Mouse (Mus musculus): ENCODE results near the gene Clec4g. TPM values are rescaled to one million over a fixed set of nuclear protein-coding genes. Genes with fewer than 3 reads are reported as not detected.
"Not testable (repeated sequence)": the region's sequence is repeated elsewhere in the genome, so short reads cannot be mapped to it uniquely, and the experiment has no call there.

Gene Clec4g
- not detected in 2 replicates for polyA plus RNA-seq (2016; fragmentation: Nextera tagmentation; extraction: Ambion mirVana)

- Histone ChIP-seq H3K36me3 (no peaks in the 10 kb centered on the region), H3K4me3 (no peak within 1 kb of the TSS), H3K27ac (no peak within 1 kb of the TSS), H3K27me3 (ENCODE audit: low read depth, poor library complexity, severe bottlenecking) (no peaks in the 10 kb centered on the region), H3K4me1 (no peaks in the 10 kb centered on the region), H3K9me3 (replicated peaks) (no peaks in the 10 kb centered on the region)
- 76% methylated on average over 5 of the region's 5 CpGs for WGBS
- DNase-seq (ENCODE audit: low spot score): no peak
Observed at GRCm38 (mm10) chr8:3720551-3720950, at the start of gene Clec4g. Clec4g (minus strand) TSS chr8:3720651.

- DNase-seq (ENCODE audit: low spot score); H3K27ac ChIP-seq; H3K36me3 ChIP-seq; H3K4me3 ChIP-seq; H3K9me3 ChIP-seq (replicated peaks); H3K4me1 ChIP-seq; H3K27me3 ChIP-seq (ENCODE audit: low read depth, poor library complexity, severe bottlenecking): not testable (repeated sequence)
- WGBS: 90% methylated on average over 5 of the region's 5 CpGs
Observed at GRCm38 (mm10) chr8:3768641-3769040, 48.2 kb upstream of the Clec4g start.

- 72% methylated on average over 18 of the region's 18 CpGs for WGBS
- Histone ChIP-seq H3K36me3 (no peaks in the 10 kb centered on the region), H3K4me1 (no peaks in the 10 kb centered on the region), H3K27ac (no peak overlapping the region), H3K27me3 (ENCODE audit: low read depth, poor library complexity, severe bottlenecking) (no peaks in the 10 kb centered on the region), H3K9me3 (replicated peaks) (no peaks in the 10 kb centered on the region; the same call in 1 of the 2 replicates), H3K4me3 (no peak overlapping the region)
- peak; percentile 100 for DNase-seq (ENCODE audit: low spot score)
Observed at GRCm38 (mm10) chr8:3754261-3754850, 33.9 kb upstream of the Clec4g start.

- H3K27ac ChIP-seq: no peak within 1 kb of the TSS
- H3K36me3 ChIP-seq: no peaks in the 10 kb centered on the region
- no peaks in the 10 kb centered on the region for H3K4me1 ChIP-seq
- H3K4me3 ChIP-seq: no peak within 1 kb of the TSS
- WGBS: 90% methylated on average over 4 of the region's 4 CpGs
- no peak for DNase-seq (ENCODE audit: low spot score)
- H3K27me3 ChIP-seq (ENCODE audit: low read depth, poor library complexity, severe bottlenecking): no peaks in the 10 kb centered on the region
- no peaks in the 10 kb centered on the region for H3K9me3 ChIP-seq (replicated peaks)
Observed at GRCm38 (mm10) chr8:3748761-3749160, 28.3 kb upstream of the Clec4g start, which contains the start of gene Cd209a. Cd209a (minus strand) TSS chr8:3748984.

DNA sequence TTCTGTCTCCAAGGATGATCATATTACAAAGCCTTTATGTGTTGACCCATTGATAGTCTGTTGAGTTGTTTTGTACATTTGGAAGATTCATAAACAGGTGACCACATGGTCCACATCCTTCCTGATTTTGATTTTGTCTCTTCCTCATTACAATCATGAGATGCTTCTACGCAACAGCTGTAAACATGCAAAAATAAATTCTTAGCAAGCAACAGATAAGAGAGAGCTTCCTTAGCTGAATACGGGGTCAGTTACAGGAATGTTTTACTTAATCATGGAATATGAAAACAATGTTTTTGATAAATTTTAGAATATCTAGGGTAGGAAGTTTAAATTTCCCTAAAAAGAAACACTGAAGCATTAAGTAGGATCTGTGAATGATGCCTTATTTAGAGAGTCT, 16.5 kb upstream of the Clec4g start:
- H3K27ac ChIP-seq: no peak overlapping the region
- no peaks in the 10 kb centered on the region for H3K9me3 ChIP-seq (replicated peaks)
- no peaks in the 10 kb centered on the region for H3K27me3 ChIP-seq (ENCODE audit: low read depth, poor library complexity, severe bottlenecking)
- WGBS: 88% methylated on average over 2 of the region's 2 CpGs
- H3K36me3 ChIP-seq: no peaks in the 10 kb centered on the region
- H3K4me1 ChIP-seq: no peaks in the 10 kb centered on the region
- H3K4me3 ChIP-seq: no peak overlapping the region
- no peak for DNase-seq (ENCODE audit: low spot score)

GRCm38 (mm10) chr8:3735599-3735998, 15.1 kb upstream of the Clec4g start:
- DNase-seq (ENCODE audit: low spot score): no peak
- Histone ChIP-seq H3K4me1 (no peaks in the 10 kb centered on the region), H3K9me3 (replicated peaks) (no peaks in the 10 kb centered on the region), H3K27me3 (ENCODE audit: low read depth, poor library complexity, severe bottlenecking) (no peaks in the 10 kb centered on the region), H3K4me3 (no peak overlapping the region), H3K36me3 (no peaks in the 10 kb centered on the region), H3K27ac (no peak overlapping the region)
- 88% methylated on average over 2 of the region's 2 CpGs for WGBS

DNA sequence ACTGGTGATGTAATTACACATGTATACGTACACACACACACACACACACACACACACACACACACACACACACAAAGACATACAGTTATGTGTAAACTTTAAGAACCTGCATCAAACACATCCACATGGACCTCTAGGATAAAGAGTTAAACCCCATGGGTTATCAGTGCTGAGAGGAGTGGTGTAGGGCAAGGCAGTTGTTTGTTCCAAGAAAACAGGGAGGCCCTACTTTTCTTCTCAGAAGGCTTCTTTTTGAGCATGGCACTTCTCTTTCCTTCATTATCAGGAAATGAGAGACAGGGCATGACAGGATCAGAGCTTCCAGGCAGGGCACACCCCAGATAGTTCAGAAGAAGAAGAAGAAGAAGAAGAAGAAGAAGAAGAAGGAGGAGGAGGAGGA, 13.6 kb upstream of the Clec4g start:
- 47% methylated on average over 1 of the region's 1 CpGs for WGBS
- no peak overlapping the region for H3K4me3 ChIP-seq
- no peak overlapping the region for H3K27ac ChIP-seq
- H3K9me3 ChIP-seq (replicated peaks): no peaks in the 10 kb centered on the region
- no peaks in the 10 kb centered on the region for H3K36me3 ChIP-seq
- H3K27me3 ChIP-seq (ENCODE audit: low read depth, poor library complexity, severe bottlenecking): no peaks in the 10 kb centered on the region
- no peak for DNase-seq (ENCODE audit: low spot score)
- H3K4me1 ChIP-seq: no peaks in the 10 kb centered on the region

- 62% methylated on average over 1 of the region's 1 CpGs for WGBS
- Histone ChIP-seq H3K27ac (no peak overlapping the region), H3K4me1 (no peaks in the 10 kb centered on the region), H3K4me3 (no peak overlapping the region), H3K27me3 (ENCODE audit: low read depth, poor library complexity, severe bottlenecking) (no peaks in the 10 kb centered on the region), H3K9me3 (replicated peaks) (no peaks in the 10 kb centered on the region), H3K36me3 (no peaks in the 10 kb centered on the region)
- DNase-seq (ENCODE audit: low spot score): no peak
Observed at GRCm38 (mm10) chr8:3721041-3721440, 590 bp upstream of the Clec4g start.

DNA sequence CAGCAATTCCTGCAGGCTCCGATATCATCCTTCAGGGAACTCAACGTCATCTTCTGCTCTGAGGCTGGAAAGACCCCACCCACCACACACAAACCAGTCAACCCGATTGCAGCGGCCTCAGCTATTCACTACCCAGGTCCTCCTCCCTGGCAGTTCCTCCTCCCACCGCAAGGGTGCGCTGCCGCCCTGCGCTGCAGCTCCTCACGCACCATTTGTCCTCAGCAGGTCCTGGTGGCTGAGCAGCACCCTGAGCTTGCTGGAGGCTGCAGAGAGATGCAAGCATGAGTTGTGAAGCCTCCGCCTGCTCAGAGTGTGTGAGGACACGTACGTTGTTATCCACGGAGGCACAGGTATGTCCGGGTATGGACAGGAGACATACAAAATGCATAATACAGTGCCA, 1.9 kb downstream of the Clec4g start:
- Histone ChIP-seq H3K4me3 (no peak overlapping the region), H3K27me3 (ENCODE audit: low read depth, poor library complexity, severe bottlenecking) (no peaks in the 10 kb centered on the region), H3K36me3 (no peaks in the 10 kb centered on the region), H3K4me1 (no peaks in the 10 kb centered on the region), H3K9me3 (replicated peaks) (no peaks in the 10 kb centered on the region), H3K27ac (no peak overlapping the region)
- 16% methylated on average over 14 of the region's 14 CpGs for WGBS
- peak; percentile 77 for DNase-seq (ENCODE audit: low spot score)

GRCm38 (mm10) chr8:3717321-3717954, 3.0 kb downstream of the Clec4g start:
- no peaks in the 10 kb centered on the region for H3K36me3 ChIP-seq
- no peak overlapping the region for H3K27ac ChIP-seq
- no peaks in the 10 kb centered on the region for H3K9me3 ChIP-seq (replicated peaks)
- no peak overlapping the region for H3K4me3 ChIP-seq
- H3K27me3 ChIP-seq (ENCODE audit: low read depth, poor library complexity, severe bottlenecking): no peaks in the 10 kb centered on the region
- no peak for DNase-seq (ENCODE audit: low spot score)
- H3K4me1 ChIP-seq: no peaks in the 10 kb centered on the region
- WGBS: 85% methylated on average over 12 of the region's 12 CpGs

DNA sequence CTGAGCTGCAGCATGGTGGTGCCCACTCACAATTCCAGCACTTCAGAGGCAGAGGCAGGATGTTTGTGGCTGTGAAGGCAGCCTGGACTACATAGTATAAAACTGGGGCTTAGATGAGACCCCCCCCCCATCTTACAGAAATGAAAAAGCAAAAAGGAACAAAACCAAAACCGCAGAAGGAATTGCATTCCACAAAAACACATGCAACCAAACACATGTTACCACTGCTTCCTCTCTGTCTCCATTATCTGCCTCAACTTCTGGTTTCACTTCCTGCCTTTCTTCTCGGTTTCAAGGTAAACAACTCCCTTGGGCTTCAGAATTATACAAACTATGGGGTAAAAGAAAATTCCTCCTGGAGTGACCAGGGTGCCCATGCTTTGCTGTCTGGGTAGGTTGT, 8.8 kb downstream of the Clec4g start:
- WGBS: 63% methylated on average over 2 of the region's 2 CpGs
- no peak overlapping the region for H3K27ac ChIP-seq
- no peak for DNase-seq (ENCODE audit: low spot score)
- no peaks in the 10 kb centered on the region for H3K9me3 ChIP-seq (replicated peaks)
- no peaks in the 10 kb centered on the region for H3K27me3 ChIP-seq (ENCODE audit: low read depth, poor library complexity, severe bottlenecking)
- no peaks in the 10 kb centered on the region for H3K36me3 ChIP-seq
- no peak overlapping the region for H3K4me3 ChIP-seq
- no peaks in the 10 kb centered on the region for H3K4me1 ChIP-seq

- no peak for DNase-seq (ENCODE audit: low spot score)
- Histone ChIP-seq H3K27ac (no peak overlapping the region), H3K4me1 (no peaks in the 10 kb centered on the region), H3K27me3 (ENCODE audit: low read depth, poor library complexity, severe bottlenecking) (no peaks in the 10 kb centered on the region), H3K9me3 (replicated peaks) (no peaks in the 10 kb centered on the region), H3K36me3 (no peaks in the 10 kb centered on the region), H3K4me3 (no peak overlapping the region)
- 89% methylated on average over 3 of the region's 3 CpGs for WGBS
Observed at GRCm38 (mm10) chr8:3710312-3710711, 10.1 kb downstream of the Clec4g start.

GRCm38 (mm10) chr8:3707611-3708010, 12.8 kb downstream of the Clec4g start:
- 71% methylated on average over 7 of the region's 7 CpGs for WGBS
- no peaks in the 10 kb centered on the region for H3K36me3 ChIP-seq

DNA sequence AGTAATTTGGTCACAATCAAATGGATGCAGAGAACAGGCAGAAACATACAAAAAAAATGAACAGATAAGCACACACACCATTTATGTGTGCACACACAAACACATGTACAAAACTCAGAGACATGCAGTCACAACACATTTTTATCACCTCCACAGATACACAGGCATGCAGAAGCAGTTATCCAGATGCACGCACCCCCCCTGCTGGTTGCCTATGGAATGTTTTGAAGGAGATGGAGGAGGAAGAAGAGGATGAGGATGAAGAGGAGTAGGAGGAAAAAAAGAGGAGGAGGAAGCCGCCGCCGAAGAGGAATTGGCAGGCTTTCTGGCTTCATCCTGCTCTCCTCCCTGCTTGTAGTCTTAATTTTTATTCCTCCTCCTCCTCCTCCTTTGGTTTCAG, 14.7 kb downstream of the Clec4g start:
- 68% methylated on average over 4 of the region's 4 CpGs for WGBS
- Histone ChIP-seq H3K27ac (no peak overlapping the region), H3K27me3 (ENCODE audit: low read depth, poor library complexity, severe bottlenecking) (no peaks in the 10 kb centered on the region), H3K9me3 (replicated peaks) (no peaks in the 10 kb centered on the region), H3K36me3 (no peaks in the 10 kb centered on the region), H3K4me3 (no peak overlapping the region), H3K4me1 (no peaks in the 10 kb centered on the region)
- no peak for DNase-seq (ENCODE audit: low spot score)

More at GRCm38 (mm10) chr8:3707611-3708010, 12.8 kb downstream of the Clec4g start:
- Histone ChIP-seq H3K9me3 (replicated peaks) (no peaks in the 10 kb centered on the region), H3K4me1 (no peaks in the 10 kb centered on the region), H3K27me3 (ENCODE audit: low read depth, poor library complexity, severe bottlenecking) (no peaks in the 10 kb centered on the region), H3K27ac (no peak overlapping the region), H3K4me3 (no peak overlapping the region)
- DNase-seq (ENCODE audit: low spot score): no peak

Data from limb, embryonic 10.5 days (tissue).